Mouse (Mus musculus): ENCODE data around the gene Lrrc2.

Gene Lrrc2

DNA sequence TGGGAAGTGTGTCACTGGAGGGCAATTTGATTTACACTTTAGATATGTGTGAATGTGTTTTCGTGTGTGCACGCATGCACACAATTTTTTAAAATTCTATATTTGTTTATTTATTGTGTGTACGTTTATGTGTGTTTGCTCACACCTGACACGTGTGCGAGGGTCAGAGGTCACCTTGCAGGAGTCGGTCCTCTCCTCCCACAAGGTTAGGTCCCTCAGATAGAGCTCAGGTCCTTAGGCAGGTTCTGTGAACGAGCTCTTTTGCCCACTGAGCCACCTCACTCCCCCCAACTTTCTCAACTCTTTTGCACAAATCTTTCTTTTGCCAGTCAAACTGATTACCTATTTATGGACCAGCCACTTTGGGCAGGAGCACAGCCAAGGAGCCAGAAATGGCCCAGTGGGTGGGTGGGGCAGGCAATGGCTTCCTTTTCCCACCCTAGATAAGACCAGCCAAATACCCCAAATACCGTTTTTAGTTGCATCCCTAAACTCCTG lies 2.5 kb upstream of the Lrrc2 start:
- no peak for DNase-seq

DNA sequence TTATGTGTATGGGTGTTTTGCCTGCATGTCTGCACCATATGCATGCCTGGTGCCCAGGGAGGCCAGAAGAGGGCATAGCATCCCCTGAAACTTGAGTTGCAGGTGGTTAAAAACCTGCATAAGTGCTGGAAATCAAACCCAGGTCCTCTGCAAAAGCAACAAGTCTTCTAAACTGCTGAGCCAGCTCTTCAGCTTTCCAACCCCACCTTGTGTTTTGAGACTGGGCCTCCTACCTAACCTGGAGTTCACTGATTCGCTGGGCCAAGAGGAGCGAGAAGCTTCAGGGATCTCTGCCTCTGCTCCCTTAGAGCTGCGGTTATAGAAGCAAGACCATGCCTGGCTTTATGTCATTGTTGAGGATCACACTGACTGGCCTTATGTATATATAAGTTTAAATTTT lies 1.2 kb upstream of the Lrrc2 start:
- no peak for DNase-seq

DNA sequence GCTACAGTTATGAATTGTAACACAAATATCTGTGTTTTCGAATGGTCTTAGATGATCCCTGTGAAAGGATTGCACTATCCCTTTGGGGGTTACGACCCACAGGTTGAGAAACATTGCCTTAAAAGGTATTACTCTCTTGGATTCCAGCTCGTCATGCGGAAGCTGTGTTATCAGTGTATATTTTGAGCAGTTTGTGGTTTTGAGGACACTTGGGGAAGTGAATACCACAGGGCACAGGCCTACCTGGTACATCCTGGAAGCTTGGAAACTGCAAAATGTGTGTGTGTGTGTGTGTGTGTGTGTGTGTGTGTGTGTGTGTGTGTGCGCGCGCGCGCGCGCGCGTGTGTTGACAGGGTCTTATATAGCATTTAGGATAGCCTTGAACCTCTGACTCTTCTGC lies 521 bp downstream of the Lrrc2 start:
- no peak for DNase-seq

DNA sequence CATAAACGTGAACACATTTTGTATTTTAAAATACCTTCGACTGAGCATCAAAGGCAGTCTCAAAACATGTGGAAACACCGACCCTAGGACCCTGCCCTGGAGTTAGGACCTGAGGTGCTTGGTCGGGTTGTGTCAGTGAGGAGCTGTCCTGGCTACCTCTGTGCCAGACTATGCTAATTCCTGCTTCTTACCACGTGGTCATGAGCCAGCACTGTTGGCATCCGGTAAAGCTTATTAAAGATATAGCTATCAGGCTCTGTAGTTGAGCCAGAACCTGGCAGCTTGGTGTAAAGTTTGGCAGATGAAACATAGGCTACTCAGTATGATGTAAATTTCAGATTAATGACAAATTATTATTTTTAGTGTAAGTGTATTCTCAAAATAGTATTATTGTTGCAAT lies 1.1 kb downstream of the Lrrc2 start:
- DNase-seq: no peak

DNA sequence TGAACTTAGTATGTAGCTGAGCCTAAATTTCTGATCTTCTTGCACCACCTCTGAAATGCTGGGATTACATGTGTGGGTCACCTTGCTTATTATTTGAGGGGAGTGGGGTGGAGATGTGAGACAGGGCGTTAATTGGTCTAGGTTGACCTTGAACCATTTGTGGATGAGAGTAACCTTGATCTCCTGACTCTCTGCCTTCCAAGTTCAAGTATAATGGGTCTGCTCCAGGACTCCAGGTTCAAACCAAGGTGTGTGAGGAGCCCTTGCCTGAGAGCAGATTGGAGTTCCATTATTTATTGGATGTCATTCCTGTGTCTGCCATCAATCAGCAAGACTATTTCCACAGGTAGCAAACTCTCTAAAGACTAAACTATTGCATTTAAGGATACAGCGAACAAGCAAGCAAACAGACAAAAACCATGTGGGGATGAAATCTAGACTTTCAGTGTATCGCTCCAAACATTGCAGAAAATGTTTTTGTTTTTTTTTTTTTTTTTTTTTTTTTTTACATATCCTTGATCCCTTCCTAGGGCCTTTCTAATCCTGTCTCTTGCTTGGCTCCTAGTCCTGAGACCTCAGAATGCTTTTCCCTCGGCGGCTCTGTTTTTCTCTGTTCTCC lies 1.7 kb downstream of the Lrrc2 start:
- no peak for DNase-seq

DNA sequence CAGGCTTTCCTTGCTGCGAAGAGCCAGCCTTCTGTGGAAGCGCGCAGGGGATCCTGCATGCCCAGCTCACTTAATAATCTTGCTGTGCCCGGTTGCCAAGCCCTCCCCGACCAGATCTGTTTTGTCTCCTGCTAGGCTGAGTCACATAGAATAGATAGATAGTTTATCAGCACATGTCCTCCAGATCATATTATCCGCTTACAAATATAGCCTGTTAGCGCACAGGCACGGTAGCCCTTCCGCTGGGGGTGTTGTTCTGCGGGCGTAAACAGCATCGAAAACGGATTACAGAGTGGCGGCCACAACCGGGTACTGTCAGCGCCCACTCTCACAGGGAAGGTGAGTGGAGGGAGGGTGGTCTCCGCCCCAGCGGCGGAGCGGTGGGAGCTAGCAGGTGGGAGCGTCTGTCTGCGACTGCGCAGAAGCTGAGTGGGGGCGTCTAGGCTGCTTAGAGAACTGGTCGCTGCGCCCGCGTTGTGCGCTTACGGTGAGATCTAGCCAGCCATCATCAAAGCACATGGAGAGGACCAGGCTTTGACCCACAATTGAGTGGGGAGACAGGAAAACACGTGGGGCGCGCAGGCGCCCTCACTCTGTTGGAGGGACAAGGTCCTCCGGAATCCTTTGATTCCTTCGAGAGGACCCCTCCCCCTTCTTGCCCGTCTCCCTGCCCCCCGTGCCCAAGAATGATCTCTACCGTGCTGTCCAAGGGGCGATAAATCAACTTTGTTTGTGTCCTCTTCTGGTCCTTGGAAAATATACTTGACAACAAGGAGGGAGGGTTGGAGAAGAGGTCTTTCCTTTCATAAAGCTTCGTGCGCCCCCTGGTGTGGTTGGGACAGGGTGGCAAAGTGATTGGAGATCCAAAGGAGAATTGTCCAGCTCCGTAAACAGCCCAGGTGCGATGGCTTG lies 2.5 kb downstream of the Lrrc2 start:
- peak; percentile 65 for DNase-seq

DNA sequence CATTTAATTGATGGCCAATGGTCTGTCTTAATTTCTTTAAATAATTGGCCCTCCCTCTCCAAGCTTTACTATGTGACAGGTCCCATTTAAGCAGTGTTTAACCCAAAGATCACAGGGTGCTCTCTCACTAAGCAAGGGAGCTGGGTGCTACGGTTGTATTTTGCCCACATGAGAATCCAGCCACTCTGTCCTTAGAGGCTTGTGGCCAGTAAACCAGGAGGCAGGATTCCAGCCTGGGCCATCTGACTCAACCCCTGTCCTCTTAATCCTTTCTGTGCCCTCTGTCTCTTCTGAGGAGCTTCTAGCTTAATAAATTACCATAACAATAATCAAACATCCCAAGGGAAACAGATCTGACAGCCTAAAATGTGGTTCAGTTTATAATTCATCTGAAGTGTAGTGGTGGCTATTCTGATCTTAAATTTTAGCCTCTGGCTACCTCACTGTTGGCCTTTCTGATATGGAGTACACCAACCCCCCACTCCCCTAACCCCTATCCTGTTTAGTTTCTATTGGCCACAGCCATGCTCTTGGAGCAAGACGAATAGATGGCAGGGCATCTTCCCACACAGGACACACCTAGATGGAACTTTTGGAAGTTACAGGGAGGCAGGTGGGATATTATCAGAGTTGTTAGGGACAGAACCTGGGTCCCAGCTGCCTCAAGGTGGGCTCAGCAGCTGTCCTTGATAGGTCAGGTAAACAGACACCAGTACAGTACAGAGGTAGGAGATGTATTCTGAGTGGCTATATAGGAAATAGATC lies 3.5 kb downstream of the Lrrc2 start:
- no peak for DNase-seq

DNA sequence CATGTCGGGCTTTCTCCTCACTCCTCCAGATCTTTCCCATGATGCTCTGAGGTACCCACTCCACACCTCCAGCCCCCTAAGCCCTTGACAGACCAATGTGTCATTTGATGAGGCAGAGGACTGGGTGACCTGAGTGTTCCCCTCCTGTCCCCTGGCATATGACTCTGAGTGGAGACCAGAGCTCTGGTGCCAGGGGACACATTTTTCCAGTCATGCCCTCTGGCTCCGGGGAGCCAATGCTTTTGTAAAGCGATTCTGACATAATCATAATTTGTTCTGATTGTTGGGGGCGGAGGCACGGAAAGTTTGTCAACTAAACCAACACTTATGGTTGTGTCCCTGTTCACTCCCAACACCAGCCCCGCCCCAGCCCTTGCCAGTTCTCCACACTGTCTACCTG lies 4.6 kb downstream of the Lrrc2 start:
- no peak for DNase-seq

DNA sequence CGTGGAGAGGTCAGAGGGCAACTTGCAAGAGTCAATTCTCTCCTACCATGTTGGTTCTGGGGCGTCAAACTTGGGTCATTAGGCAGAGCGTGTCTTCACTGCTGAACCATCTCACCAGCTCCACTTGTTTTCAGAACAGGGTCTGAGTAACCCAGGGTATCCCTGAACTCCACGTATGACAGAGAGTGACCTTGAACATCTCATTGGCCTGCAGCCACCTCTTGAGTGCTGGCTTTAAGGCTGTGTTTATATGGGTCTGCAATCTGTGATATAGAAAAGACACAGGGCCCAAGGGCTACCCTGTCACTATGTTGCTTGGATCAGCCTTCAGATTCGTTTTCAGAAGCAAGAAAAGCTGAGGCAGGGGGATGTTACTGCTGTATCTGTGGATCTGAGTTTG lies 8.3 kb downstream of the Lrrc2 start:
- DNase-seq: no peak

DNA sequence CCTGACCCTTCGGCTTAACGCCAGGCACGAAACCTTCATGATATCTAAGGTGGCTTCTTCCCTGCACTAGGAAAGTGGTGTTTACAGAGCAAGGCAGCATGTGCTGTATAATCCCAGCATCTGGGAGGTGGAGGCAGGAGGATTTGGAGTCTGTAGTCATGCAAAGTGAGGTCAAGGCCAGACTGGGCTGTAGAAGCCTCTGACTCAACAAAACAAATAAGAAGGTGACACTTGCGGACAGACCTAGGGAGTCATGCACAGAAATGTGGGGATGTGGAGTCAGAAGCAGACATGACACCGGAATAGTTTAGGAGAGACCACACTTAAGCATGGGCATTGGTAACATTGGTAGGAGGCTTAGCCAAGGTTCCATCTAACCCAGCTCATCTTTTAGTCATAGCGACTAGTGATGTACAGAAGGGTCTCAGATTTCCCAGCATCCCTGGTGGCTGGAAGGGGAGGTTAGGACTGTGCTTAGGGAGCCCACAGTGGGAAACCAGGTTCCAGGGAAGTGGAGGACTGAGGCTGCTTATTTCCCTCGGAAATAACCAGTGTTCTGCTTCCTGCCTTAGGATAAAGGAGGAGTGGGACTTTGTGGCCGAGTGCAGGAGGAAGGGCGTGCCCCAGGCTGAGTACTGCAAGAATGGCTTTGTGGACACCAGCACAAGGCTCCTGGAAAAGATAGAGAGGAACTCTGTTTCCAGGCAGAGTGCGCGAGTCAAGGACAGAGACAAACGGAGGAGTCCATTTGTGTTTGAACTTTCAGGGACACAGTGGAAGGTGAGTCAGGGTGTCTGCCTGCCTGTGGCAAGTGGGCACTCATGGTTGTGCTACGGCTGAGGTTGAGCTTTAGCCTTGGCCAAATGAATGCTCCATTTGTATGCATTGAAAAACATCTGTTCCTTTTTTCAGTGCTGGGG lies 9.1 kb downstream of the Lrrc2 start:
- no peak for DNase-seq

DNA sequence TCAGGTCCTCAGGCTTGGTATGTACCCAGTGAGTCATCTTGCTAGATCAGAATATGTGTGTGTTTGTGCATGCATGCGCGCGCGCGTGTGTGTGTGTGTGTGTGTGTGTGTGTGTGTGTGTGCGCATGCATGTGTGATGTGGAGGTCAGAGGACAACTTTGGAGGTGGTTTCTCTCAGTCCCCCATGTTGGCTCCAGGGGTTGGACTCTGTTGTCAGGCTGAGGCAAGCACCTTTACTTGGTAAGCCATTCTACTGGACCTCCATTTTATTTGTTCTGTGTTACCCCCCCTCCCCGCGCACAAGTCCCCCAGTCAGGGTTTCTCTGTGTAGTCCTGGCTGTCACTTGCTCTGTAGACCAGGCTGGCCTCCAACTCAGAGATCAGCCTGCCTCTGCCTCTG lies 10.0 kb downstream of the Lrrc2 start:
- no peak for DNase-seq

DNA sequence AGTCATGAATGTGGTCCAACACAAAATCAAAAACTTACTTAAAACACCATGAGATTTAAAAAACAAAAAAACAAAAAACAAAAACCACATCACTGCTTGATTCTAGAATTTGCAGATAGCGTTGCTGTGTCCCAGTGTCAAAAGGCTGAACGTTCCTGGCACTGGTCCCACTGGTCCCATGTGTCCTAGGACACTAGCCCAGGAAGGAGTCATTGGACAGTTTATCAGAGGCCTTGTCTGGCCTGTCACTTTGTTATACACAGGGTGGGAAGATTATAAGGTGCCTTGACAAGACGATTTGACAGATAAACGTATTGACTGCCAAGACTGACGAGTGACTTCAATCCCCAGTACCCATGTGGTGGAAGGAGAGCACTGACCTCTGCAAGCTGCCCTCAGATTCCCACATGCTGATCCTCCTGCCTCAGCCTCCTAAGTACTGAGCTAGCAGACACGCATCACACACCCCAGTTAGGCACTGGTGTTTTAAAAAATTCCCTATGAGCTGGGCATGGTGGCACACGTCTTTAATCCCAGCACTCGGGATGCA lies 12.3 kb downstream of the Lrrc2 start:
- DNase-seq: no peak

DNA sequence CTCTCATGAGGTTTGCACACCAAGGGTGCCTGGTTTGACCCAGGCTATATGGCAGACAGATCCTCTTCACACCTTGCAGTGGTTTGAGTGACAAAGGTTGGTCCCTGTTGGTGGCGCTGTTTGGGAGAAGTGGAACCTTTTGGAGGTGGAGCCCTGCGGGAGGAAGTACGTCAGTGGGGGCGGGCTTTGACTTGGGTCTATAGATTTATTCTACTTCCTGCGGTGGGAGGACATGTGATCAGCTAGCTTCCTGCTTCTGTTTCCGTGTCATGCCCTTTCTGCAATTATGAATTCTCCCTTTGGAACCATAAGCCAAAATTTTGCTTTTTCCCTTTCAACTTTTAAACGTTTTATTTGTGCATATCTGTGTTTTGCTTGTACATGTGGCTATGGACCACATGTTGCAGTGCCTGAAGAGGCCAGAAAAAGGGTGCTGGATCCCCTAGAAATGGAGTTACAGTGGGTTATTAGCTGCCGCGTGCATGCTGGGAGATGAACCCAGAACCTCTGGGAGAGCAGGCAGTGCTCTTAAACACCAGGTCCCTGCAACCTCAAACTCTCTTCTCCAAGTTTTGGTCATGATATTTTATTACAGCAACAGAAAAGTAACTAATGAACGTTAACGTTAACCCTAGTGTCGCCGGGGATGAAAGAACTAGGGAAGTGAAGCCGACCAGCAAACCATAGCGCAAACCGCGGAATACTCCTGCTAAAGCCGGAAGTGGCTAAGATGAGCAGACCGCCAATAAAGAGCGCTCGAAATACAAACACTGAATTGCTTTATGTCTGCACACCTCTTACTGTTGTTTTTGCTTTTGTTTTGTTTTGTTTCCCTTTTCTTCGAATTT lies 13.9 kb downstream of the Lrrc2 start:
- no peak for DNase-seq

DNA sequence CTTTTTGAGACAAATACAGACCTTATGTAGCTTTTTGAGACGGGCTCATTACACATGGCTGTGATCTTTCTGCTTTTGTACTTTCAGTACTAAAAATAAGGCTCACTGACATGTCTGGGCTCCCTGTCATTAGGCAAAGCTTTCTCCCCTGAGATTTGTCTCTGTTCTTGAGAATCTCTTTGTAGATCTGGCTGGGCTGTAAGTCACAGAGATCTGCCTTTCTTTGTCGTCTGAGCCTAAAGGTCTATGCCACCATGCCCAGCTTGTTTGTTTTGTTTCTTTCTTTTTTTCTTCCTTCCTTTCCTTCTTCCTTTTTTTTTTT lies 14.5 kb downstream of the Lrrc2 start:
- no peak for DNase-seq

DNA sequence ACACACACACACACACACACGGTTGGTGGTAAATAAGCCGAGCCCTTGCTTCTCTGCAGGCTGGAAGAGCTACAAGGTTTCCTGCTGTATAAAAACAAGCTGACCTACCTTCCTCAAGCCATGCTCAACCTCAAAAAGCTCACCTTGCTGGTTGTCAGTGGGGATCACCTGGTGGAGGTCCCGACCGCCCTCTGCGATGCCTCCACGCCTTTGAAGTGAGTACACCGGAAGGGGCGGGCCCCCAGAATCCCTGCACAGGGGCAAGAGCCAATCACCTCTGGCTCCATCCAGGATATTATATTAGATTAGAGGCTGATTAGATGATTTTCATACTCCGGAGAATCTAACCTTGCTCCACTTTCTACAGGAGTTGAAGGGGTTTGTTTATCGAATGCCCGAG lies 28.1 kb downstream of the Lrrc2 start:
- DNase-seq: no peak

DNA sequence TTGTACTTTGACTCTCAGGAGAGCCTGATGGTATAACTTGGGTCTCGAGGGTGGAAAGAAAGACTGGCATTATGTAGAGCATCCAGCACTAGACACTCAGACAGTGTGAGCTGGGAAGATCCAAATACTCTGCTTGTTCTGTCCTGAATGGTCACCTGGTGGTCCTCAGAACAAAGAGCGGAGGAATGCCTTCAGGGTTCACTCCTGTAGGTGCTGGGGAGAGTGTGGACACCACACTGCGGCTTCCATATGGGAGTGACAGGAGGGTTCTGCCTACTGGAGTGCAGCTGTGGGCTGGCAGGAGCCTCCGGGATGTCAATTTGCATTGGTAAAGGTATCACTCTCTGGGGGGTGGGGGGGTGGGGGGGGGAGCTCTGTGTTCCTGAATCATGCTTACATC lies 31.0 kb downstream of the Lrrc2 start:
- no peak for DNase-seq

DNA sequence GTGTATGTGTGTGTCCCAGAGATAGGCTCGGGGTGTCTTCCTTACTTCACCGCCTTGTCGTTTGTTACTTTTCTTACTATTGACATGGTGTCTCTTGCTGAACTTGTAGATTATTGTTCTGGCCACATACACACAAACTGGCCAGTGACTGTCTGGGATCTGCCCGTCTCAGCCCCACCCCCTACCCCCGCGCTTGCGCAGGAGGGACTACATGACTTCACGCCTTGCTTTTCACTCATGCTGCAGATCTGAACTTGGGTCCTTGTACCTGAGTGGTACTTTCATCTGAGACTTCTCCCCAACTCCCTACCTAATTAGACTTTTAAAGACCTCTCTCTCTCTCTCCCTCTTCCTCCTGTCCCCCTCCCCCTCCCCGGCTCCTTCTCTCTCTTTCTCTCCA lies 32.8 kb downstream of the Lrrc2 start:
- DNase-seq: no peak

DNA sequence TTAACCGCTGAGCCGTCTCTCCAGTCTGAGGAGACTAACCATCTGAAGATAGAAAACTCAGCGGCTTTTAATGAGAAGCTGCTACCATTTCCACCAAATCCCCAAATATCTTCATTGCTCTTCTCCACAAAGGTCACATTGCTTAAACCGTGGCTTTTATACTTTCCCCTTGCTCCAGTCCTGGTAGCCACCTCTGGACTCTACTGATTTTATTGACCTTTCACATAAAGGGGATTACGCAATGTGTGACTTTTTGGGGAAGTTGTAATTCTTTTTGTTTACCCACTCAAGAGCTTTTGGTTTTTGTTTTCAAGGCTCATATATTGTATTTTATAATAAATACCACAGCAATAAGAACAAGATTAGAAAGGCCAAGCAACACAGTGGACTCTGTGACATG lies 34.2 kb downstream of the Lrrc2 start:
- DNase-seq: no peak

DNA sequence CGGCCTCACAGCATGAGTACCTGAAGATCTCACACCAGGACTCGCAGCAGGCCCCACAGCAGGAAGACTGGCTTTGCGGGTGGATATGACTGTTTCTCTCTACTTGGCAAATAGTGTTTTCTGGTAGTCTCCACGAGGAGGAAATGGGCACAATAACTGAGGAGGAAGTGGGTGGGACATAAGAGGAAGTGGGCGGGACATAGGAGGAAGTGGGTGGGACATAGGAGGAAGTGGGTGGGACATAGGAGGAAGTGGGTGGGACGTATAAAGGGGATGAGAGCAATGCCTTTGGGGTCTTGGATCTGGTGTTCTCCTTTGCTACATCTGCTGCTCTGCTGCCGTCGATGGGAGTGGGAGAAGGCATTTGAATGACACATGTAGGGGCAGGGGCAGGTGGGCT lies 34.6 kb downstream of the Lrrc2 start:
- DNase-seq: no peak

DNA sequence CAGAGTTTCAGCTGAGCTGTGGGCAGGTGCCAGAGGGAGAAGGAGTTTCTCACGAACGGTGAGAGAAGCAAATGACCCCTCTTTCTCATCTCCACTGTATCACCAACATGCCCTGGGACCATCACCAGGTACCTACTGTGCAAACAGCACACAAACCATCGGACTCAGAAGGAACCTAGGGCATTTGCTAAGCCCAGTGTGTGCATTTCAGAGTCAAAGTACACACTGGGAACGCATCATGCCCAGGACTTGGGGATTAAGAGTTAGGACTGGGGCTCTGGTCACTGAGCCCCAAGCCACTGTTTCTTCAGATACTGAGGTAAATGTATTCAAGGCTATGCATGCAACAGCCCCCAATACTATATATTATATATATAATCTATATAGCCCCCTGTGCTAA lies 36.0 kb downstream of the Lrrc2 start:
- no peak for DNase-seq

DNA sequence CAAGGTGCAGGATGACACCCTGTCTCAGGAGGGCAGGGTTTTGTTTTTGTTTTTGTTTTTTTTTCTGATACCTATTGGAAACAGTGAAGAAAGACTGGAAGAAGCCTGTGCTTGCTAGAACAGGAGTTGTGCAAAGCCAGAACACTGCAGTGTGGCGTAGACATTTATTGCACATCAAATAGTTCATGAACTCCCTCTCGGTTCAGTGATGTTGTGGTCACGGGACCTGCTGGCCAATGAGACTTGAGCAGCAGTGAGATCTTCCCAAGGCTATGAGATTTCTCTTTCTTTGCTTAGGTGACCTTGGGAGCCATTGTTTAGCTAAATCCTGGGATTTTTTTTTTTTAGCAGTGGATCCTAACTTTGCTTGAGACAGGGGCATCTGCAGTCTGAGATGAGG lies 36.7 kb downstream of the Lrrc2 start:
- no peak for DNase-seq

DNA sequence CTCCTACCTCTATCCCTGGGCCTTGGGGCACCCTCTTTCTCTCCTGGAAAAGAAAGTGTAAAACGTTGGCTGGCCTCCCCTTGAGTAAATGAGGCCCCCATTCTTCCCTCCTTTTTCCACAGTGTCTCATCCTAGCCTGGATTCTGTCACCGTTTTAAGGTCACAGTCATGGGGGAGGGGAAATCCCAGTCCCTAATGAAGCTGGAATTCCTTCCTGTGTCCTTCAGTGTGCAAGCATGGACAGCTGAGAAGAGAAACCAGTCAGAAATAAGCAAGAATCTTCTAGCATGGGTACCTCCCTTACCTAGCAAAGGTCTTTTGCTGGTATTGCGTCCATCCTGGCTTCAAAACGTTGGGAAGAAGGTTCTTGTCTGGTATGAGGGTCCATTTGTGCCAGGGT lies 37.8 kb downstream of the Lrrc2 start:
- no peak for DNase-seq

All from kidney, adult 18-20 months (tissue).